Mouse (Mus musculus): ENCODE measurements around the gene Psmd1. TPM values are rescaled to one million over a fixed set of nuclear protein-coding genes. Genes with fewer than 3 reads are reported as not detected.

Gene Psmd1
- total RNA-seq, 2 experiments from 2014 or later, result 105 to 111 TPM

- H3K4me3 ChIP-seq, result no peak overlapping the region
- DNase-seq (ENCODE audit: low spot score in 2 of 2), result no peak
- no peak for TF ChIP-seq CTCF (conservative IDR thresholded peaks at IDR 0.05)
- H3K27ac ChIP-seq, result no peak overlapping the region
These were observed 118.0 kb downstream of the Psmd1 start for GRCm38 (mm10) chr1:86182004-86182709.

GRCm38 (mm10) chr1:86183577-86184263, 119.5 kb downstream of the Psmd1 start:
- no peak overlapping the region for H3K4me3 ChIP-seq
- no peak overlapping the region for H3K27ac ChIP-seq
- no peak for TF ChIP-seq CTCF (conservative IDR thresholded peaks at IDR 0.05)
- no peak for DNase-seq (ENCODE audit: low spot score in 2 of 2)

- H3K4me3 ChIP-seq, result no peak overlapping the region
- no peak for DNase-seq (ENCODE audit: low spot score in 2 of 2)
- no peak overlapping the region for H3K27ac ChIP-seq
- TF ChIP-seq CTCF (conservative IDR thresholded peaks at IDR 0.05), result no peak
These were observed 122.6 kb downstream of the Psmd1 start for GRCm38 (mm10) chr1:86186762-86187161.

- no peak for DNase-seq (ENCODE audit: low spot score in 2 of 2)
- TF ChIP-seq CTCF (conservative IDR thresholded peaks at IDR 0.05), result no peak
- Histone ChIP-seq H3K27ac (no peak overlapping the region), H3K4me3 (no peak overlapping the region)
These were observed 123.7 kb downstream of the Psmd1 start for GRCm38 (mm10) chr1:86187856-86188255.

GRCm38 (mm10) chr1:86188271-86188670, 124.1 kb downstream of the Psmd1 start:
- Histone ChIP-seq H3K27ac (no peak overlapping the region), H3K4me3 (no peak overlapping the region)
- TF ChIP-seq CTCF (conservative IDR thresholded peaks at IDR 0.05), result no peak
- no peak for DNase-seq (ENCODE audit: low spot score in 2 of 2)

Other genes starting within 250 kb of the Psmd1 start
- 100 to 1,000 TPM; 748 to 802 TPM for gene Itm2c, start 170.1 kb upstream of the Psmd1 start, total RNA-seq (2021)
- 1 to 10 TPM; 3.3 to 3.6 TPM for gene 4933407L21Rik, start 135.9 kb upstream of the Psmd1 start, total RNA-seq (2021)
- not detected for gene Gpr55, start 103.4 kb upstream of the Psmd1 start, total RNA-seq (2021)
- 1 to 10 TPM; 1.2 TPM for gene Spata3, start 47.6 kb upstream of the Psmd1 start, total RNA-seq (2021)
- 10 to 100 TPM in 1 of 2 experiments, 1 to 10 TPM in 1; 9.8 to 11.9 TPM for gene 2810459M11Rik, start 18.5 kb upstream of the Psmd1 start, total RNA-seq (2021)
- not detected for gene Htr2b, start 47.6 kb downstream of the Psmd1 start, total RNA-seq (2021)
- 1 to 10 TPM; 2.1 to 9.0 TPM for gene Gm21972, start 69.2 kb downstream of the Psmd1 start, total RNA-seq (2021)
- gene Armc9, start 90.4 kb downstream of the Psmd1 start, total RNA-seq (2021), result 10 to 100 TPM; 37.3 to 40.1 TPM
- gene B3gnt7, start 238.4 kb downstream of the Psmd1 start, total RNA-seq (2021), result 1 to 10 TPM in 1 of 2 experiments, under 1 TPM in 1; 0.98 to 1.2 TPM

All from layer of hippocampus, adult 2 months (tissue).